Mouse (Mus musculus) kidney, adult 8-10 months (tissue): ENCODE data around the gene Tln2.
A peak's percentile ranks its signal among the peaks of the same experiment; 100 is the strongest.

ENCODE experiments used
- DNase-seq, 2 experiments: peaks; one replicate each; pipeline ENCODE4 v3.0.0; 2022

The Tln2 gene

DNA sequence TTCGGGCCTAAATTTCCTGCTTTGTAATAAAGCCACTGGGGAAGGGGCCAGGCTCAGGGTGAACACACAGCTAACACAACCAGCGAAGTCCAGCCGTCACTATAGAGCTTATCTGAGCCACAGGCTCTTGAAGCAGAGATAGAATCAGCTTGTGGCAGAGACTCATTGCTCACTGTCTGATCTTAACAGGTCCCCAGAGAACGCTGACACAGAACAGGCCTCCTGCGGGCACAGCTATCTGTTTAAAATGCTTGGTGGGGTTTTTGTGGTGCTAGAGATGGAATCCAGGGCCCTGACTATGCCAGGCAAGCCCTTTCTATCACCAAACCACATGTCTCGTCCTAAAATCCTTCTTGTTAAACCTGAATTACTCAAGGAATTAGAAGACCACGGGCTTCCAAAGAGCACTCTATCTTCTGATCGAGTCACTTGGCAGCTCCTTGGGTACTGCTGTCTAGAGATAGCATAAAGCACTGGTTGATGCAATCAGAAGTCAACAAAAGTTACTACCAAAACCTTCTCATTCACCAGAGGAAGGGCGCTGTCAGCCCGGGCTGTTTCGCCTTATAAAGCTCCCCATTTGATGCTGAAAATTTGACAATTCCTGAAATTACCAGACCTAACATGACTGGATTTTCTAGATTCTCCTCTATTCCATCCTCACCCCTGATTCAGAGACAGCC lies 95.9 kb downstream of the Tln2 start:
- no peak for DNase-seq

DNA sequence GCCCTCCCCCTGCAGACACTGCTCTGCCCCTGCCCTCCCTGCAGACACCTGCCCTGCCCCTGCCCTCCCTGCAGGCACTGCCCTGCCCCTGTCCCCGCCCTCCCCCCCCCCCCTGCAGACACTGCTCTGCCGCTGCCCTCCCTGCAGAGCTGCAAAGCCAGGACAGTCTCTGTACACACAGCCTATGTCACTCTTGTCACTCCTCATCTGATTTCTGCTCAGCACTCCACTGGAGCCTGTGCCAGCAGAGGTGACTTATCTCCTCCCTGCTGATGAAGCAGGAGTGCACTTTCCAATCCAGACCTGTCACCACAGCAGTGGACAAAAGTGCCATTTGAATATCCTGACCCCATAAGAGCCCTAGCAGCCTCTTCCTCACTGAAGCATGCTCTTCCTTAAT lies 118.0 kb downstream of the Tln2 start:
- no peak for DNase-seq

DNA sequence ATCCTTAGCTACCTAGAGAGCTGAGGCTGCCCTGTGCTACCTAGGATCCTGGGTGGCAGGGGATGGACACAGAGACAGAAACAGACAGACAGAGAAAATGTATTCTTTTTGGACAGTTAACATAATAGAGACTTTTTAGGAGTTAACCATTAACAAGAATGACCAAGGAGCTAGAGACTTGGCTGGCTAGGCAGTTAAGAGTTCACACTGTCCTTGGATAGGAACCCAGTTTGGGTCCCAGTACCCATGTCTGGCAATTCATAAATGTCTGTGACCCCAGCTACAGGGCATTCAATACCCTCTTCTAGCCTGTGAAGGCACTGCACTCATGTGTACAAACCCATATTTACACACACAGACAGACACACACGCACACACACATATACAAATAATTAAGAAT lies 122.0 kb downstream of the Tln2 start:
- DNase-seq = peak; percentile 41

DNA sequence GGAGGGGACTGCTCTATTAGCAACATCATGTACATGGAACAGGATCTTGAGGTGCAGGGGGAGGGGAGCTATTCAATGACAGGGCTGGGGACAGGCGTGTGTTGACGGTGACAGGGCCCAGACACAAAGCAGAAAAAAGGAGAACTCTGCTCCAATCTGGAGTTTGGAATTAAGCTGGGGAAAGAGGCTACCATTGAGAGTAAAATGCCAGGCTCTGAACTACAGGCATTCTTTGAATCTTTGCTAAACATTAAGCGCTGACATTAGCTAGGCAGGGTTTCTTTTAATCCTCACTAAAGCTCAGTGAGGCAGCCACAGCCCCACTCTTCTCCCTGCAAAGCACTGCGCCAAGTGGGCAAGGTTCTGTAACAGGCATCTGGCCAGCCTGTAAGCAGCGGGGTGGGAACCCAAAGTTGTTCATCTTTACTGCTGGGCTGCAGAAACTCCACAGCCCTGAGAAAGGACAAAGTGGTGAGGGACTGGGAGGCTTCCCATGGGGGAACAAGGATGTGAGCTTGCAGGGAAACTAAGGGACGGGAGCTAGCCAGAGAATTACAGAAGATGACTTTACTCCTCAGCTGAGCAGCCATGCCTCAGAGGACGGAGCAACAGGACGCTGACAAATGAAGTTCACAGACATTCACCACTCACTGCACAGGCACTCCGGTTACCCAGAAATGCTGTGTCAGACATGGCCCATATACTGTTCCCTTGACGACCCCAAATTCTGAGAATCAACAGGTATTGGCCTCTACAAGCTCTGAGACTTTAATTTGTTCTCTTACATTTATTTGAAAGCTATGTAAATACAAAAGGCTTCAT lies 124.0 kb downstream of the Tln2 start:
- peak; percentile 62 to 65 for DNase-seq

DNA sequence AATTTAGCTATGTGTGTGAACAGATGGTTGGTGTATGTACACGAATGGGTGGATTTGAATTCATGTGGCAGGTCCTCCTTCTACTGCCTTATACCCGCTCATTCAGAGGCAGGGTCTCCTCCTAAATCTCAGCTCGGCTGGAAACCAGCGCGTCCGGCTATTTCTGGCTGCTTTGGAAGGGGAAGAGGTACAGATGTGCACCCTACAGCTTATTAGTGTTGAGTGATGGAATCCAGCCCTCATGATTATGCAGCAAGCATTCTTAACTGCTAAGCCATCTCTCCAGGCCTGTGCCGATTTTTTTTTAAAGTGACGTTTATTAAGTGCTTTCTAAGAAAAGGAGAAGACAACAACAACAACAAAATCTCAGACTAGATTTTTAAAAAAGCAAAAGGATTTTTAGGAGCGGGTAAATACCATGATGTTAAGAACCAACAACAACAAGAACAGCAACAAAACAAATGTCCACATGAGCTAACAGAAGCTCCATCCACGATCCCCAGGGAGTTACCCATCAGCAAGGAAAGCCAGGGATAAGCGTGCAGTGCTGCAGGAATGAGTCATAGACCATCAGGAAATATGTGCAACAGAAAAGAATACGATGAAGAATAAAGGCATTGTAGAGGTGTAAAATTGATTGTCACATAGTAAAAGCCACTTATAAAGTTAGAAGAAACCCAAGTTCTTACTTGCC lies 130.2 kb downstream of the Tln2 start:
- DNase-seq = no peak

DNA sequence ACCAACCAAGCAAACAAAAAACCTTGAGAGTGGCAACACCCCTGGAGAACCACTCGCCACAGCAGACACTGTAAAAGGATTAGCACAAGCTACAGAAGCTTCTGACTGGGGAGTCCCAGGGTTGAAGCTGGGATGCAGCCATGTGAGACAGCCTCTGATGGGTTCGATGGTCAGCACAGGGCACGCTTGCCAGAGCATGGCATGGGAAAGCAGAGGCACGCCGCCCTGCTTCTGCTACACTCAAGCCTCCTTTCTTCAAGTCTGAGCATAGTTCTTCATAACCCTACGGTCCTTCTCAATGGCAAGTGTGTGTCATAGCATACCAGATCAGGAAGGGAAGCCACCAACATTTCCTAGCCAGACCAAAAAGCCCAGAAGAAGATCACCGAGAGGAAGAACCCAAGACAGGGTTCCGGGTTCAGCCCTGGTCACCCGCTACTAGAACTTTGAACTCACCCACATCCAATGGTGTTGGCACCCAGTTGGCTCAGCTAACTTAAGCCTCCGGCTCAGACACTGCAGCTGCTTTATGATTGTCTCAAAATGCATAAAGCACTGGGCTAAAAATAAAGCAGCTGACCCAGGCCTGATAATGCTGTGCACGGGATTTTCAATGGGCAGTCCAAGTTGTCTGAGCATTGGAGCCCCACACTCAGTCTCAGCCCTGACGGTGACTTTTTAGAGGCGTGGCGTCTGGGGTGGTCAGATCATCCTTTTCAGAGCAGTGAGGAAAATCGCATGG lies 131.0 kb downstream of the Tln2 start:
- peak; percentile 46 to 54 for DNase-seq

DNA sequence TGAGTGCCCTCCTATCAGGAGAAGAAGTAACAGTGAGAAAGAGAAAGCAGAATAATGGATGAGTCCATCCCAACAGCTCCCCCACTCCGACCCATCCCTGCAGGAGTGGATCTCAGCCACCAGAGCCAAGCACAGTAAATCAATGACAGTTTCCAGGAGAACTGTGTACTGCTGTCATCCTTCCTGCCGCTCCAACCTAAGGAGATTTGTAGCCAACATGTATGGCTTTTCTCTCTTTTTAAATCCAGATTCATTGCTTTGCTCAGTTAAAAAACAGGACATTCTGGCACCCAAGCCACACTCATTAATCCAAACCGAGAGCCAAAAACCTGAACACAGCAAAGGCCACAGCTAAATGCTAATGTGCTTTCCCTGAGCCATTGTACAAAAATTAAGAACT lies 133.2 kb downstream of the Tln2 start:
- no peak for DNase-seq

DNA sequence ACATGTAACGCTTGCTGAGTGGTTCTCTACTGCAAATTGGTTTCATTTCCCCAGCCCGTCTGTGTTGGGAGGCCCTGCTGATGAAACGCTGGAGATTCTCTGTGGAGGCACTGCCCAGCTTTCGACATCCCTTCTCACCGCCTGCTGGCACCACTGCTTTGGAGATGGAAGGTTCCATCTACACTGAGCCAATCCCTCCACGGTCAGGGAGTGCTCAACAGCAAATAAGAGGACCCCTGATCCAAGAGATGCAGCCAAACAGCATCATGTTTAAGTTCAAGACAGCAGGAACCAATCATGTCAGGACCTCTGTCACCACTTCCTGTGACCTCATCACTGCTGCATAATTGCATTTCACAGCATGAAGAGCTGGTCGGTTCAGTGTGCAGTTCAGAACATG lies 135.4 kb downstream of the Tln2 start:
- DNase-seq = no peak

DNA sequence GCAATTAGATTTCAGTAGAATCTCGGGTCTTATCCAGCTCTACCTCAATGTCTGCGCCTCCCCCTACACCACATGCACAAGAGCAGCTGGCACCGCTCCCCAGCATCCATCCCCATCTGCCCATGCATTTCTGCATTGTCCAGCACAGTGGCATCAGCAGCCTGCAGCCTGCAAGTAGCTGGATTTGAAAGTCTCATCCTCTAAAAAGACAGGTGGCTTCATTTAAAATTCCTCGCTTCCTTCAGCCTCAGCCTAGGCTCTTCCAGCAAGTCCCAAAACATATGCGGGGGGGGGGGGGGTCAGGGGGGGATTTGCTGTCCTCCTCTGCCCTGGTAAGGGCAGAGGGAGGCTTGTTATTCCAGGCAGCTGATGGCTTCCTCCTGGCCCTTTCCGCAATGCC lies 141.4 kb downstream of the Tln2 start:
- DNase-seq = no peak

DNA sequence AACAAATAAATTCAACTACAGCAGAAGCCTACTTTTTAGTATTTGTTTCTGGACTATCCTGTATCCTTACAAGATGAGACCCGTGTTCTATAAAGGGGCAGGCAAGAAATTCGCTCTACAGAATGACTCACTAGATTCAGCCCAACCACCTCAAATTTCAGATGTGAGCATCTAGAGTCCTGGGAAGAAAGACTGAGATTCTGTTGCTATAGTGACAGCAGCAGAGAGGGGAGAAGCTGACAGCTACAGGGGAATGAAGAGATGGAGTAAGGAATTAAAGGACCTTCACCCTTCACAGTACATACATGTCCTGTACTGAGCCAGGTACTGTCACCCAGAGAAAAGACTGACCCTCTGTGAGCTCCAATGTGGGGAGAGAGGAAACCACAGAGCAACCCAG lies 148.8 kb downstream of the Tln2 start:
- DNase-seq = no peak

DNA sequence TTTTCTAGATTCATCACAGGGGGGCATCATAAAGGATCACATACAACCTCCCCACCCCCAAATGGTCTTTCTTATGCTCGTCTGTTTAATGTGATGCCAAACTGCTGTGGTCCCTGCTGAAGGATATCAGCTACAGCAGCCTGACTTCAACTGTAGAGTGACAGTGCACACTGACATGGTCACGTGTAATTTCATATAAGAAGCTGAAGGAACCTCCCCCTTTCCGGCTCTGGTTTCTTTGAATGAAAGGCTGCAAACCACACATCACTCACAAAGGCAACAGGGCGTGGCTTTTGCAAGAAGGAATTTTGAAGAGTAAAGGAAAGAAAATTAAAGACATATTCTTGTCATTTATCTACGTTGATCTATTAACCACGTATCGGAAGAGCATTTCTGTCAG lies 154.8 kb downstream of the Tln2 start:
- no peak for DNase-seq

DNA sequence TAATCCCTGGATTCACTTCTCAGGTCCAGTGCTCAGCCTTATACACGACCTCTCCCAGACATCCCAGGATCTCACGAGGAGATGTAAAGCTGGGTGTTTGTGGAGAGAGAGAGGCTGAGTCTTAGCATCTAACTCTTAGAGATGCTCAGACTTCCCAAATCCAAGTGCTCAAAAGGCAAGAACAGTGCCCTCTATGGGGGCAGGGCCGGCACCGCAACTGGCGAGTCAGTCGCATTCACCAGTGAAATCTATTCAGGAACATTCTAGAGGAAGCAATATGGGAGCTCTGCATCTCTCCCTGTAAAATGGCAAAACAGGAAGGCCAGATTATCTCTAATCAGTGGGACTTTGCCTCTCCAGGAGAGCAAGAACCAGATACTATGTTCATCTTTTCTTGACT lies 159.9 kb downstream of the Tln2 start:
- no peak for DNase-seq

DNA sequence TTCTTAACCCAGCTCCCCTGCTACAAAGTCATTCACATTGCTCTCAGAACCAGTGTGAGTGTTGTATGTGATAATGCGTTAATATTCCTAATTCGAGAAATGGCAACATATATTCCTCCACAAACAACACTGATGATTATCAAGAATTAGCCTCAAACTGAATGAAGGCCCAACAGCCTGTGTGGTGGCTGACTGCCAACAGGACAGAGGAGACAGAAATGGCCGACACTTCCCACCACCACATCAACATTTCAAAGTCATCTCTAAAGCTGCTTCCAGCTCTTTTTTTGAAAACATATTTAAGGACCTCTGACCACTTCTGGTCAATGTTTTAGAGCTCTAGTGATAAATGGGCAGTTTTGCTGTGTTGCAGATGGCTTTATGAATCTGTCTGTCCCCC lies 161.7 kb downstream of the Tln2 start:
- no peak for DNase-seq

DNA sequence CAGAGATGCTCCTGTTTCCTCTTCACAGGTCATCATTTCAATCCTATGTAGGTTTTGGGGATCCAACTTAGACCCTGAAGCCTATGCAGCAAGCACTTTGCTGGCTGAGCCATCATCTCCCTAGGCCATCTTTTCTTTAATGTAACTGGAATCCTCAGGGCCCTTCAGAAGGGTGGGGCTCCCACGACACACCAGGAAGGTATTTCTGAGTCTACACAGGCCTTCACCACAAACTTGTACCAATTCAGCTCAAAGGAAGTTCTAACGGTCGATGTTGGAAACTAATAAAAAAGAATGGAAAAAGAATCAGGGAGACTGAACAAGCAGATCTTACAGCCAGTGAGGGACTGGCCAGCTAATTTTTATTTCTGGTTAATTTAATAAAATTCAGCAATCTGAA lies 163.1 kb downstream of the Tln2 start:
- no peak for DNase-seq

DNA sequence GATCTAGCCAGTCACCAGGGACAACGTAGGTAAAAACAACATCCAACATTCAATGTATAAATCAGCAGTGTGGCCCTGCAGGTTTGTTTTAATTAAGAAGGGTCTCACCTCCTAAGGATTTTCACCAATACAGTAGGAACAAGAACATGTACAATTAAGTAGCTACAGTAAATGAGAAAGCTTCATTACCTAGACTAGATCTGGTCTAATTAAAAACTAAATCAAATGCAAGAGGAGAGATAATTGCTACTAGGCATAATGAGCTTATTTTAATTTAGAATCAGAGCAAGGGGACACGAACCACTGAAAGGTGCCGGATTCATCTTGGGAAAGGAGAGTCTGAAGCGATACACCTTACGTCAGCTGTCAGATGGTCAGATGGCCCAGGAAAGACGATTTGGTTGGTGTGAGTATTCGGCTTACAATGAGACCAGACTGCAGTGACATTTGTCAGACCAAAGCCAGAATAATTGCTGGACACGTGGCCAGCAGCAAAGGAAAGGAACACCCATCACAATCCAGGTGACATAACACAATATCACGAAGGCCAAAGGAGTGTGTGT lies 175.4 kb downstream of the Tln2 start:
- DNase-seq = no peak

DNA sequence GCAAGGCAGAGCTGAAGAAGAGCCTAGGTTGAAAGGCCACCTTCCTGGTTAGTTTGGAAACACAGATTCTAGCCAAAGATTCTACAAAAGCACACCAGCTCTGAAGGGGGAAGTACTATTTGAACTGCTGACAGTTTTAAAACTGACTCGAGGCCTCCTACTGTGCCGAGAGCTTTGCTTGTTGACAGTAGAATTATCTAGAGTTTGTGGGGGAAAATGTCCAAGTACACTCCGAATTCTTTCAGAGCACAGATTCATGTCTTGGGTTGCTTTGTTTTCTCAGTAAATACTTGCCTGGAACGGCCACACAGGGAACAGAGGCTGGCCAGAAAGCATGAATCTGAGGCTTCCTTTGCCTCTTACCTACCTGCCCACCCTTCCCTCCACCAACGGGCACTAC lies 179.4 kb downstream of the Tln2 start:
- peak in 1 of 2 experiments; percentile 8 for DNase-seq

DNA sequence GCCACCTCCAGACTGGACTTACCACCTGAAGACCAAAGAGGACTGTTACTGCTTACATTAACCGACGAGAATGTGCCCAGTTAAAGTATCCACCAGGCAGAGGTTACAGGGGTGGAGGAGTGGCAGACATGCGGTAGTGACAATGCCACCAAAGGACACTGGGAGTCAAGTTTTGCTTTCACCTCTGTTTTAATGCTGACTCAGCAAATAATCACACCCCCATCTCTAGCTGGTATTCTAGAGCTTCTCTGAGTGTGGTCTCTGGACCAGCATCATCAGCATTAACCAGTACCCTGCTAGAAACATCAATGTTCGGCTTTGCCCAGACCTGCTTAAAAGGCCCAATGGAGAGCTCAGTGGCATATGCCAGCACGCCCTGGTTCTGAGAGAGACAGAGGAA lies 180.7 kb downstream of the Tln2 start:
- DNase-seq = no peak

DNA sequence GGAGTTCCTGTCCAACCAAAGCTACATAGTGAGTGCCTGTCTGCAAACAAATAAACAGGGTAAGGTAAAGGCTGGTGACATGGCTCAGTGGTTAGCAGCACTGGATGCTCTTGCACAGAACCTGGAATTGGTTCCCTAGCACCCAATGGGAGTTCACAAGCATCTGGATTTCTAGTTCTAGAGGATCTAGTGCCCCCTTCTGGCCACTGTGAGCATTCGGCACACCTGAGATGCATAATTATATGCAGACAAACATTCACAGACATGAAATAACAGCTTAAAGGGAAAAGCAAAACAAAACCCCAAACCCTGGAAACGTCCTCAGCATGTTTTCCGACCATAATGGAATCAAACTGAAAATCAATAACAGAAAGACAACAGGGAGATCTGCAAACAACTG lies 191.4 kb downstream of the Tln2 start:
- DNase-seq = no peak

DNA sequence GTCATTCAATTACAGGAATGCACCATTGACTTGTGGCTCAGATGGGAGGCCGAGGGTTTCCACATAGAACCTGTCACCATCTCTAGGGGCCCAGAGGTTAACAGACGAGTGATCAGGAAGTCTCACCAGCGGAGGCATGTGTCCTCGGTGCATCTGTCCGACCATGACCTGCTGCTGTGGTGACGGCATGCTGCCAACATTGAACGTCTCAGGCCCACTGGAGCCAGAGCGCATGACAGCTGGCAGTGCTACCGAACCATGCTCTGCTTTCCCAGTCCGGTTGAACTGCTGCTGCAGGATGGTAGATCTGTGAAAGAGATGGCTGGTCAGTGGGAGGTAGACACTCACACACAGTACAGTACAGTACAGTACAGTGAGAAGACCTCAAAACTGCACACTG lies 197.0 kb downstream of the Tln2 start:
- DNase-seq = no peak

DNA sequence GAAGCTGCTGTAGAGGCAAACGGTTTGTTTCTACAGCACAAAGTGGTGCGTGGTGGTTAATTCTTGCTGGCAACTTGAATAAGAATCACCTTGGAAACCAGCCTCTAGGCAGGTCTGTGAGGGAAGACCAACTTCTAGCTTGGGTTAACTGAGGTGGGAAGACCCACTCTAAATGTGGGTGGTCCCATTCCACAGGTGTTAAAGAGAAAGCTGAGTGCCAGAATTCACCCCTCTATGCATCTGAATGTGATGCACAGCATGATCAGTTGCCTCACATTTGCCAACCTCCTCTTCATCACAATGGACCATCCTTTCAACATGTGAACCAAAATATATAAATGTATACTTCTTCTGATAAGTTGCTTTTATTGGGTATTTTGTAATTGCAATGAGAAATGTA lies 197.4 kb downstream of the Tln2 start:
- no peak for DNase-seq

DNA sequence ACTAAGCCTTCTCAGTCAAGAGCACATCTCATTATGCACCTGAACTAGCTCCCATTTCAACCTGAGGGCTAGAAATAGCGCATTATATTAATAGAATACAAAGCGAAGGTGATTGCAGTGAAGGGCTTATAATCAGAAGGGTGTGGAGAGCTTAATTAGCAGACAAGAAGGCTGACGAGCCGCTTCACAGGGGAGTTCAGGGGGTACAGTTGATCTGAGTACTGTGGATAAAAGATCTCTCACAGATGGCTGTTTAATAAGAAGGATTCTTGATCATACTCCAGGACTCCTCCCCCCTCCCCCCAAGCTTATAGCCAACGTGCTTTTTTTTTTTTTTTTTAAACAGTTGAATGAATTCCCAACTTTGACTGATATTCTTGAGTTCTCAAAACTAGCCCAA lies 198.0 kb downstream of the Tln2 start:
- no peak for DNase-seq

DNA sequence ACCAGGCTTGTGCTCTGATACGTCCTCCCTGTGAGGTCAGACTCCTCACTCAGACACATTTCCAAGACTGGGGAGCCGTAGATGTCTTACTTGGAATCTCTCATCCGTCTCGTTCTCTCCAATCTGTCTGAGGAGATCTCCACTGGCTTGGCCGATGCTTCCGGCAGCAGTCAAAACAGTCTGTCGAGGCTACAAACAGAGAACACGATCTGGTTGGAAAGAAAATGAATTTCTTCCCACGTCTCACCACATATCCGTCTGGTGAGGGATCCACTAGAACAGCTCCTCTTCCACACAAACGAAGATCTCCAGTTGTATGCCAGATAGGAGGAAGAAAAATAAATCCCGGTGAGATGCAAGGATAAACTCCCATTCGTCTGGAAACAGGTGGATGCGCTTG lies 205.1 kb downstream of the Tln2 start:
- no peak for DNase-seq

DNA sequence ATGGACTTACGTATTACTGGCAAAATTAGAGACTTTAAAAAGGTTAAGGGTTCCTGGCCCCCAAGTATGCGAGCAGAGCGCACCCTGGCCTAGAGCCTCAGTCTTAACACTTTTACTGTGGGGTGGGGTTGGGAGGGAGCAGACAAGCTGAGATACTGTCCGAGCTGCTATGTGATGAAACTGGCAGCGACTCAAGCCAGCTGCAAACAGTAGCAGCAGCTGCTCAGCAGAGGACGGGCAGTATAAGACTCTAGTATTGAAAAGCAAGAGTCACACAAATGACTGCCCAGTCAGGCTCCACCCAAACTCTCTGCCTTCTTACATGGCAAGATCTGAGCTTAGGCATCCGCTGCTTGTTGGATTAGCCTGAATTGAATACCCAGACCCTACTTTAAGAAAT lies 206.1 kb downstream of the Tln2 start:
- DNase-seq = no peak
